Mouse (Mus musculus): ENCODE measurements at regions not wholly inside any gene's neighbourhood (a gene's known extent, or its start where the extent isn't known, plus 50 kb on each side); places are given as distances from the start of the nearest gene placed in this dataset.

DNA sequence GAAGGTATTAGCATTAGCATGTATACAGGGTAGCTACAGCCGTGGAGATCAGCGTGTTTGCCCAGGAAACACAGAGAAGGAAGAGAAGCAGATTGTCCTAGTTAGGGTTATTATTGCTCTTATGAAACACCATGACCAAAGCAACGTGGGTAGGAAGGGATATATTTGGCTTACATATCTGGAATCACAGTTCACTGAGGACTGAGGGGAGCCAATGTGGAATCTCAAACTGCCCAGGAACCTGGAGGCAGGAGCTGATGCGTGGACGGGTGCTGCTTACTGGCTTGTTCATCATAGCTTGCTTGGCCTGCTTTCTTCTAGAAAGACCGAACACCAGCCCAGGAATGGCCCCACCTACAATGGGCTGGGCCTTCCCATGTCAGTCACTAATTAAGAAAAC, 238.4 kb downstream of the Atp23 start:
- no peak for TF ChIP-seq CTCF (IDR thresholded peaks at IDR 0.05; ENCODE audit: extremely low read depth, insufficient read length, insufficient replicate concordance, low read depth, low read length)
- no peak for TF ChIP-seq POLR2A (IDR thresholded peaks at IDR 0.05; ENCODE audit: low read depth, low read length)
